Mouse (Mus musculus): ENCODE measurements at regions not wholly inside any gene's neighbourhood (a gene's known extent, or its start where the extent isn't known, plus 50 kb on each side); places are given as distances from the start of the nearest gene placed in this dataset.

DNA sequence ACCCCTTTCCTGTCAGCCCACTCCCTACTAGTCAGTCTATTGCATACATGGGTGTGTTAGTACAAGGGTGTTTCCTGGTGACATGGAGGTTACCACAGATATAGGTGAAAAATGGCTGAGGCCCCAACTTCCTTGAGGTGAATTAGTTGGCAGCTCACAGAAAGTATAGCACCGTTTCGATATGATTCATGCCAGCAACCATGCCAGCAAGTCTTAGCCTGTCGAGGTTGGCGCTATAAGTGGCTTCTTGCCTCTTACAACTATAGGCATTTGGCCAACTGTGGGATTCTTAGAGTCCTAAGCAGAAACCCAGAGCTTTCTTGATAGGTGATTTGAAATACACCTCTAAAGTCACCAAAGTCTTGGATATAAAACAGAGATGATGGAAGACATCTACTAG is 85.3 kb upstream of the Hs3st1 start:
- no peak for DNase-seq

DNA sequence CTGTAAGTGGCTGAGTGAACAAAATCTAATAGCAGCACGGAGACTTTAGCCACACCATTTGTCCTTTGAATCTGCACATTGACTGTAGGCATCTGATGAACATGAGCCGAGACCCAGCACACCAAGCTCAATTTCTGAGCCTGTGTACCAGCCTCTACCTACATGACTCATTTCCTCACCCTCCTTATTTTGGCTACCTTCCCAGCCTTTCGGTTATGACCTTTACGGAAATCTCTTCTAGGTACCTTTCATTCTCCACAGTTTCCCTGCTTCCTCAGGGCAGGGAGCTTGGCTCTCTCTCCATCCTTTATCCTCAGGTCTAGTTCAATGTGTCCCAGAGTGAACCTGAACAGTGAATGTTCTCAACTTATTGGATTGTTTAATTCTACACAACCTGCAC is 77.3 kb upstream of the Hs3st1 start:
- DNase-seq: no peak

DNA sequence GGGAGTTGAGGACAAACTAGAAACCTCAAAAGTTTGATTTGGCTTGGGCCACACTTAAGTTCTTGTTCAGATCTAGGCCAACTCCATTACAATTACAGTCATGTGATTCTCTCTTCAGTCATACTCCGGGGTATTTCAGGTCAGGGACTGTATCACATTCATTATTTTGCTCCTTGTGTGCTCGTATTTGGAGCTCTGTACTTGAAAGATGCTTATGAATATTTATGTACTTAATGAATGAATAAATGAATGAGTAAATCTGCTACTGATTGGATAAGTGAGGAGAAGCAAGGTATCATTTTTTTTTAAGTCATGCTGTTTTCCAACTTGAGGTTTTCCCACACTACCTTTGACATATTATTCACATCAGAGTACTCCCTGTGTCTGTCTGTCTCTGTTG is 69.4 kb upstream of the Hs3st1 start:
- DNase-seq: no peak

DNA sequence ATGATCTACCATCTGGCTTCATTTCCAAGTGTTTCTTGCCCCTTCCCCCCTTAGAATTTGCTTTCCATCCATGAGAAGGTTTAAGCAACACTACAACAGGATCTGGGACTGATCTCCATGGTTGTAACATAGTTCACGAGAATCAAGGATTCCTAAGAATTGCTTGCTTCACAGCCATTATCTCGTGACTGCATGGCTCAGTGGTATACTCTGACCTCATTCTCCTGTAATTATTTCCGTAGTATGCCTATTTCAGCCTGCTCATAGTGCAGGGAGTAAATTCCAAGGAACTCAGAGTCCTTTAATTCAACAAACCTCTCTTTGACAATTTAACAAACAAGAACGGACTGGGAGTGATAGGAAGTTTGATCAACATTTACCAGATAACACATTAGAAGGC is 51.4 kb upstream of the Hs3st1 start:
- no peak for DNase-seq
